ENCODE assay signal across 11 mouse cellular contexts in genomic region chr17:28363507-28363906, GRCm38 (mm10). TPM values are rescaled to one million over a fixed set of nuclear protein-coding genes. Genes with fewer than 3 reads are reported as not detected.
DNase-seq lines count a peak whose midpoint lies in the region; ATAC-seq and TF ChIP-seq lines count a peak whose summit lies in the region.
"Had no signal": no experiment of that assay in that cellular context is flagged by ENCODE, and none has a peak within 500 bp of the region (broad histone marks: within the 10 kb centered on the region; RNA-seq: fewer than 3 reads in every experiment).

No protein-coding gene starts in this region.

- TF ChIP-seq POLR2A in lung, adult 2 months (IDR thresholded peaks at IDR 0.05; ENCODE audit: borderline replicate concordance, extremely low read depth, low read depth, low read length), result no peak
- no peak for TF ChIP-seq POLR2A in limb, embryonic 14.5 days (IDR thresholded peaks at IDR 0.05; ENCODE audit: borderline replicate concordance, extremely low read depth, insufficient read depth, insufficient read length)

- intact Hi-C loops in heart, postnatal 14 days (cut with DNase I), result no loop called here

- no peak for TF ChIP-seq CTCF in lung, postnatal 0 days (IDR thresholded peaks at IDR 0.05)
- no peak for TF ChIP-seq CTCF in lung, adult 2 months (IDR thresholded peaks at IDR 0.05; ENCODE audit: insufficient read depth, low read length)

- no peak for ATAC-seq in heart, embryonic 14.5 days (ENCODE audit: insufficient number of reproducible peaks, insufficient read depth, low FRiP score, low read depth)
- ATAC-seq in lung, postnatal 0 days, result no peak
- 0 out of 2 replicates have a peak, but pooled peaks have one; percentile 23 for ATAC-seq in embryonic facial prominence, embryonic 14.5 days (ENCODE audit: low read depth)
- no peak for ATAC-seq in limb, embryonic 14.5 days (ENCODE audit: low FRiP score, low read depth)

- H3K27me3 ChIP-seq in heart, embryonic 14.5 days (ENCODE audit: control insufficient read depth, insufficient read depth, low read length), result peaks cover 56% of the 10 kb centered on the region
- peaks cover 8% of the 10 kb centered on the region; the same call in 1 of the 2 replicates for H3K27me3 ChIP-seq in lung, postnatal 0 days (replicated peaks; ENCODE audit: insufficient read depth, low read length)
- H3K27me3 ChIP-seq in embryonic facial prominence, embryonic 14.5 days (replicated peaks; ENCODE audit: control insufficient read depth, insufficient read depth, low read length), result peaks cover 26% of the 10 kb centered on the region
- peaks cover 33% of the 10 kb centered on the region for H3K27me3 ChIP-seq in limb, embryonic 14.5 days (ENCODE audit: control insufficient read depth, insufficient read depth, low read length)

- H3K4me2 ChIP-seq in heart, embryonic 14.5 days (ENCODE audit: low read length), result peak overlapping the region; percentile 63
- peak overlapping the region; percentile 43; the same call in 1 of the 2 replicates for H3K4me2 ChIP-seq in lung, postnatal 0 days (replicated peaks; ENCODE audit: low read depth, low read length)
- H3K4me2 ChIP-seq in embryonic facial prominence, embryonic 14.5 days (ENCODE audit: low read depth, low read length), result peak overlapping the region; percentile 65
- peak overlapping the region; percentile 62 for H3K4me2 ChIP-seq in limb, embryonic 14.5 days (replicated peaks; ENCODE audit: low read depth, low read length, severe bottlenecking)

- H3K4me3 ChIP-seq in heart, embryonic 14.5 days (ENCODE audit: control insufficient read depth in 1 of 2, insufficient read depth in 1 of 2, low read depth in 1 of 2, low read length in 2 of 2), result no peak overlapping the region; a peak in 2 of 4 replicates
- H3K4me3 ChIP-seq in lung, postnatal 0 days (ENCODE audit: low read depth, low read length), result no peak overlapping the region
- no peak overlapping the region for H3K4me3 ChIP-seq in lung, adult 2 months (replicated peaks; ENCODE audit: extremely low read depth, low read depth, low read length)
- peak overlapping the region; percentile 33 for H3K4me3 ChIP-seq in embryonic facial prominence, embryonic 14.5 days (ENCODE audit: low read depth, low read length)
- H3K4me3 ChIP-seq in limb, embryonic 14.5 days (replicated peaks; ENCODE audit: low read length), result peak overlapping the region; percentile 34

- no peak for DNase-seq in heart, postnatal 14 days
- no peak for DNase-seq in lung, postnatal 0 days (ENCODE audit: low spot score)
- no peak for DNase-seq in lung, adult 2 months
- no peak for DNase-seq in embryonic facial prominence, embryonic 14.5 days (ENCODE audit: low spot score)
- no peak for DNase-seq in limb, embryonic 14.5 days (ENCODE audit: low spot score)
- no peak for DNase-seq in frontal cortex, postnatal 36 days (ENCODE audit: low spot score in 2 of 2)
- DNase-seq: cerebellum, postnatal 25 days had no signal

- H3K9ac ChIP-seq in heart, embryonic 14.5 days (ENCODE audit: low read length), result peak overlapping the region; percentile 58
- H3K9ac ChIP-seq in lung, postnatal 0 days (replicated peaks; ENCODE audit: low read depth), result no peak overlapping the region
- H3K9ac ChIP-seq in embryonic facial prominence, embryonic 14.5 days (ENCODE audit: low read depth, low read length), result peak overlapping the region; percentile 57
- peak overlapping the region; percentile 47; the same call in 1 of the 2 replicates for H3K9ac ChIP-seq in limb, embryonic 14.5 days (ENCODE audit: low read depth, low read length, severe bottlenecking)

- WGBS in heart, embryonic 14.5 days, result 27% methylated on average over 6 of the region's 6 CpGs
- 50% methylated on average over 6 of the region's 6 CpGs for WGBS in lung, postnatal 0 days
- WGBS in lung, adult 2 months, result 49% methylated on average over 6 of the region's 6 CpGs
- 25% methylated on average over 6 of the region's 6 CpGs for WGBS in embryonic facial prominence, embryonic 14.5 days
- WGBS in limb, embryonic 14.5 days, result 15% methylated on average over 6 of the region's 6 CpGs

- H3K9me3 ChIP-seq in heart, embryonic 14.5 days (ENCODE audit: control insufficient read depth, low read length), result 0 out of 2 replicates have a peak, but pooled peaks cover 3% of the 10 kb centered on the region
- H3K9me3 ChIP-seq in lung, postnatal 0 days (ENCODE audit: low read length), result no peaks in the 10 kb centered on the region
- no peaks in the 10 kb centered on the region for H3K9me3 ChIP-seq in embryonic facial prominence, embryonic 14.5 days (ENCODE audit: control insufficient read depth, low read length)
- H3K9me3 ChIP-seq in limb, embryonic 14.5 days (ENCODE audit: control insufficient read depth, low read length), result no peaks in the 10 kb centered on the region
- H3K9me3 ChIP-seq: hindbrain, embryonic 15.5 days had no signal

- H3K27ac ChIP-seq in heart, embryonic 14.5 days (replicated peaks in 1 of 2; ENCODE audit: control insufficient read depth in 1 of 2, insufficient read depth in 1 of 2, low read depth in 2 of 2, low read length in 2 of 2), result no peak overlapping the region
- H3K27ac ChIP-seq in lung, postnatal 0 days (ENCODE audit: low read length), result no peak overlapping the region
- H3K27ac ChIP-seq in embryonic facial prominence, embryonic 14.5 days (replicated peaks; ENCODE audit: low read depth, low read length), result no peak overlapping the region
- no peak overlapping the region for H3K27ac ChIP-seq in limb, embryonic 14.5 days (replicated peaks; ENCODE audit: low read depth, low read length)
- H3K27ac ChIP-seq: hindbrain, embryonic 15.5 days had no signal

- H3K4me1 ChIP-seq in heart, embryonic 14.5 days (ENCODE audit: control insufficient read depth in 2 of 2, insufficient read depth in 2 of 2, low read length in 2 of 2), result peaks cover 14 to 25% of the 10 kb centered on the region in 2 experiments; a peak in 3 of 4 replicates
- peaks cover 16% of the 10 kb centered on the region for H3K4me1 ChIP-seq in lung, postnatal 0 days (ENCODE audit: insufficient read depth, low read depth, low read length)
- H3K4me1 ChIP-seq in lung, adult 2 months (ENCODE audit: control insufficient read depth, insufficient read depth, low read length), result peaks cover 6% of the 10 kb centered on the region; the same call in 1 of the 2 replicates
- peaks cover 23% of the 10 kb centered on the region for H3K4me1 ChIP-seq in embryonic facial prominence, embryonic 14.5 days (ENCODE audit: control insufficient read depth, insufficient read depth, low read length)
- peaks cover 21% of the 10 kb centered on the region for H3K4me1 ChIP-seq in limb, embryonic 14.5 days (ENCODE audit: control insufficient read depth, insufficient read depth, low read length)

- no peak for TF ChIP-seq EP300 in lung, postnatal 0 days (IDR thresholded peaks at IDR 0.05)

- H3K36me3 ChIP-seq in heart, embryonic 14.5 days (ENCODE audit: control insufficient read depth, insufficient read depth, low read length), result no peaks in the 10 kb centered on the region
- H3K36me3 ChIP-seq in lung, postnatal 0 days (ENCODE audit: insufficient read depth, low read length), result no peaks in the 10 kb centered on the region
- H3K36me3 ChIP-seq in embryonic facial prominence, embryonic 14.5 days (ENCODE audit: control insufficient read depth, insufficient read depth, low read length), result no peaks in the 10 kb centered on the region
- H3K36me3 ChIP-seq in limb, embryonic 14.5 days (ENCODE audit: control insufficient read depth, insufficient read depth, low read length), result no peaks in the 10 kb centered on the region
- H3K36me3 ChIP-seq: hindbrain, embryonic 15.5 days had no signal

RNA-seq across cellular contexts. Expression of gene Tulp1, which starts 1.5 kb away (rescaled TPM):
- polyA plus RNA-seq in heart, embryonic 14.5 days (2014; fragmentation: Nextera tagmentation; extraction: Ambion mirVana), result 3.3 and 3.4 TPM in 2 replicates
- under 1 TPM; 0.41 TPM for total RNA-seq in heart, postnatal 14 days (2021)
- polyA plus RNA-seq in lung, postnatal 0 days (2015; fragmentation: Nextera tagmentation; extraction: Ambion mirVana), result 18.1 and 22.7 TPM in 2 replicates
- 7.0 and 7.2 TPM in 2 replicates for polyA plus RNA-seq in lung, adult 2 months (2012; rRNA removed)
- polyA plus RNA-seq in embryonic facial prominence, embryonic 14.5 days (2014; fragmentation: Nextera tagmentation; extraction: Ambion mirVana), result 3.9 and 6.0 TPM in 2 replicates
- polyA plus RNA-seq in limb, embryonic 14.5 days (2012; rRNA removed), result 5.0 and 7.4 TPM in 2 replicates
- 4.9 and 6.4 TPM in 2 replicates for polyA plus RNA-seq in limb, embryonic 14.5 days (2014; fragmentation: Nextera tagmentation; extraction: Ambion mirVana)
- total RNA-seq: liver, adult 2 months had no signal
- polyA plus RNA-seq: frontal cortex, adult 2 months; liver, adult 2 months had no signal

RNA-seq across cellular contexts. Expression of gene Tead3, which starts 12.9 kb away (rescaled TPM):
- 5.4 and 7.2 TPM in 2 replicates for polyA plus RNA-seq in heart, embryonic 14.5 days (2014; fragmentation: Nextera tagmentation; extraction: Ambion mirVana)
- total RNA-seq in heart, postnatal 14 days (2021), result 10 to 100 TPM; 12.3 to 19.2 TPM
- 9.7 and 11.4 TPM in 2 replicates for polyA plus RNA-seq in lung, postnatal 0 days (2015; fragmentation: Nextera tagmentation; extraction: Ambion mirVana)
- 28.1 and 30.7 TPM in 2 replicates for polyA plus RNA-seq in lung, adult 2 months (2012; rRNA removed)
- polyA plus RNA-seq in embryonic facial prominence, embryonic 14.5 days (2014; fragmentation: Nextera tagmentation; extraction: Ambion mirVana), result 11.3 and 12.0 TPM in 2 replicates
- polyA plus RNA-seq in limb, embryonic 14.5 days (2012; rRNA removed), result 85.6 and 102 TPM in 2 replicates
- polyA plus RNA-seq in limb, embryonic 14.5 days (2014; fragmentation: Nextera tagmentation; extraction: Ambion mirVana), result 17.4 and 17.9 TPM in 2 replicates

RNA-seq across cellular contexts. Expression of gene Rpl10a, which starts 35.2 kb away (rescaled TPM):
- 440 and 513 TPM in 2 replicates for polyA plus RNA-seq in heart, embryonic 14.5 days (2014; fragmentation: Nextera tagmentation; extraction: Ambion mirVana)
- total RNA-seq in heart, postnatal 14 days (2021), result 100 to 1,000 TPM; 411 to 471 TPM
- 446 and 458 TPM in 2 replicates for polyA plus RNA-seq in lung, postnatal 0 days (2015; fragmentation: Nextera tagmentation; extraction: Ambion mirVana)
- 1,664 and 1,938 TPM in 2 replicates for polyA plus RNA-seq in lung, adult 2 months (2012; rRNA removed)
- polyA plus RNA-seq in embryonic facial prominence, embryonic 14.5 days (2014; fragmentation: Nextera tagmentation; extraction: Ambion mirVana), result 800 and 852 TPM in 2 replicates
- polyA plus RNA-seq in limb, embryonic 14.5 days (2012; rRNA removed), result 3,249 and 4,469 TPM in 2 replicates
- polyA plus RNA-seq in limb, embryonic 14.5 days (2014; fragmentation: Nextera tagmentation; extraction: Ambion mirVana), result 810 and 905 TPM in 2 replicates

RNA-seq across cellular contexts. Expression of gene Fance, which starts 50.2 kb away (rescaled TPM):
- polyA plus RNA-seq in heart, embryonic 14.5 days (2014; fragmentation: Nextera tagmentation; extraction: Ambion mirVana), result 17.8 and 19.5 TPM in 2 replicates
- 10 to 100 TPM; 12.8 to 14.2 TPM for total RNA-seq in heart, postnatal 14 days (2021)
- 21.8 and 24.3 TPM in 2 replicates for polyA plus RNA-seq in lung, postnatal 0 days (2015; fragmentation: Nextera tagmentation; extraction: Ambion mirVana)
- 18.2 and 21.7 TPM in 2 replicates for polyA plus RNA-seq in lung, adult 2 months (2012; rRNA removed)
- 26.1 and 30.6 TPM in 2 replicates for polyA plus RNA-seq in embryonic facial prominence, embryonic 14.5 days (2014; fragmentation: Nextera tagmentation; extraction: Ambion mirVana)
- polyA plus RNA-seq in limb, embryonic 14.5 days (2012; rRNA removed), result 28.3 and 32.4 TPM in 2 replicates
- 30.8 and 36.1 TPM in 2 replicates for polyA plus RNA-seq in limb, embryonic 14.5 days (2014; fragmentation: Nextera tagmentation; extraction: Ambion mirVana)

Comparison
In these comparisons a context has a peak if more than half of its experiments do, and no peak if none do; other contexts are left out.
1. H3K4me3 ChIP-seq: peak in embryonic facial prominence, embryonic 14.5 days (single experiment) and limb, embryonic 14.5 days (single experiment); none in heart, embryonic 14.5 days (0 of 2), lung, postnatal 0 days (single experiment) and lung, adult 2 months (single experiment).
2. Peak in every context shown above with its lines, with median percentiles within 50 percentile points of each other: H3K4me2 ChIP-seq.